Mouse (Mus musculus): ENCODE measurements around the gene Ccng2.
A peak's percentile ranks its signal among the peaks of the same experiment; 100 is the strongest.

The Ccng2 gene

GRCm38 (mm10) chr5:93266883-93267704, at the start of gene Ccng2:
Ccng2 (plus strand) TSS chr5:93267257.
- peak; percentile 98 for DNase-seq (ENCODE audit: low read depth, low spot score)

- no peak for DNase-seq (ENCODE audit: low read depth, low spot score)
Observed at GRCm38 (mm10) chr5:93218375-93218774, 48.7 kb upstream of the Ccng2 start.

- DNase-seq (ENCODE audit: low read depth, low spot score), result no peak
Observed at GRCm38 (mm10) chr5:93221661-93222060, 45.4 kb upstream of the Ccng2 start.

- DNase-seq (ENCODE audit: low read depth, low spot score), result no peak
Observed at GRCm38 (mm10) chr5:93224549-93224948, 42.5 kb upstream of the Ccng2 start.

GRCm38 (mm10) chr5:93227157-93227556, 39.9 kb upstream of the Ccng2 start:
- peak; percentile 16 for DNase-seq (ENCODE audit: low read depth, low spot score)

- no peak for DNase-seq (ENCODE audit: low read depth, low spot score)
Observed at GRCm38 (mm10) chr5:93229527-93229926, 37.5 kb upstream of the Ccng2 start.

- no peak for DNase-seq (ENCODE audit: low read depth, low spot score)
Observed at GRCm38 (mm10) chr5:93231721-93232120, 35.3 kb upstream of the Ccng2 start.

GRCm38 (mm10) chr5:93232838-93233237, 34.2 kb upstream of the Ccng2 start:
- DNase-seq (ENCODE audit: low read depth, low spot score), result no peak

GRCm38 (mm10) chr5:93234130-93234529, 32.9 kb upstream of the Ccng2 start:
- DNase-seq (ENCODE audit: low read depth, low spot score), result no peak

- DNase-seq (ENCODE audit: low read depth, low spot score), result no peak
Observed at GRCm38 (mm10) chr5:93234605-93235004, 32.5 kb upstream of the Ccng2 start.

GRCm38 (mm10) chr5:93235888-93236287, 31.2 kb upstream of the Ccng2 start:
- DNase-seq (ENCODE audit: low read depth, low spot score), result no peak

GRCm38 (mm10) chr5:93236541-93236940, 30.5 kb upstream of the Ccng2 start:
- no peak for DNase-seq (ENCODE audit: low read depth, low spot score)

- DNase-seq (ENCODE audit: low read depth, low spot score), result no peak
Observed at GRCm38 (mm10) chr5:93239590-93240544, 27.2 kb upstream of the Ccng2 start.

GRCm38 (mm10) chr5:93245280-93245679, 21.8 kb upstream of the Ccng2 start:
- no peak for DNase-seq (ENCODE audit: low read depth, low spot score)

- no peak for DNase-seq (ENCODE audit: low read depth, low spot score)
Observed at GRCm38 (mm10) chr5:93249940-93250578, 17.0 kb upstream of the Ccng2 start.

- no peak for DNase-seq (ENCODE audit: low read depth, low spot score)
Observed at GRCm38 (mm10) chr5:93251001-93251760, 15.9 kb upstream of the Ccng2 start.

GRCm38 (mm10) chr5:93255759-93256265, 11.2 kb upstream of the Ccng2 start:
- no peak for DNase-seq (ENCODE audit: low read depth, low spot score)

GRCm38 (mm10) chr5:93256820-93257405, 10.1 kb upstream of the Ccng2 start:
- no peak for DNase-seq (ENCODE audit: low read depth, low spot score)

- DNase-seq (ENCODE audit: low read depth, low spot score), result no peak
Observed at GRCm38 (mm10) chr5:93259349-93259748, 7.7 kb upstream of the Ccng2 start.

GRCm38 (mm10) chr5:93260983-93261382, 6.1 kb upstream of the Ccng2 start:
- DNase-seq (ENCODE audit: low read depth, low spot score), result no peak

GRCm38 (mm10) chr5:93262751-93263150, 4.3 kb upstream of the Ccng2 start:
- no peak for DNase-seq (ENCODE audit: low read depth, low spot score)

All from ZHBTc4 (cell line).